Mouse (Mus musculus) cerebellum, postnatal 36 days (tissue): ENCODE measurements around the gene Selenow.

Experiments
- DNase-seq, 2 experiments: peaks; one replicate each; pipeline ENCODE4 v3.0.0; 2021 to 2022; ENCODE audit warnings: mixed read lengths in 2 of 2

Selenow gene

GRCm38 (mm10) chr7:15922220-15922773 lies at the start of gene Selenow:
Gene Selenow (minus strand): TSS chr7:15922402.
- peak; percentile 92 to 93 for DNase-seq

GRCm38 (mm10) chr7:15969674-15970073 lies 47.5 kb upstream of the Selenow start:
- no peak for DNase-seq

- DNase-seq = no peak
Observed at GRCm38 (mm10) chr7:15968322-15968721, 46.1 kb upstream of the Selenow start.

GRCm38 (mm10) chr7:15967312-15967711 lies 45.1 kb upstream of the Selenow start, which contains the start of gene Ehd2:
Gene Ehd2 (minus strand): TSS chr7:15967567.
- peak; percentile 70 to 77 for DNase-seq

- DNase-seq = no peak
Observed at GRCm38 (mm10) chr7:15966489-15966888, 44.3 kb upstream of the Selenow start.

- no peak for DNase-seq
Observed at GRCm38 (mm10) chr7:15963798-15964652, 41.8 kb upstream of the Selenow start.

- DNase-seq = peak in 1 of 2 experiments; percentile 24
Observed at GRCm38 (mm10) chr7:15962311-15963288, 40.4 kb upstream of the Selenow start.

GRCm38 (mm10) chr7:15961798-15962197 lies 39.6 kb upstream of the Selenow start:
- DNase-seq = no peak

GRCm38 (mm10) chr7:15961239-15961638 lies 39.0 kb upstream of the Selenow start:
- no peak for DNase-seq

GRCm38 (mm10) chr7:15960691-15961090 lies 38.5 kb upstream of the Selenow start:
- no peak for DNase-seq

GRCm38 (mm10) chr7:15956143-15956542 lies 33.9 kb upstream of the Selenow start:
- no peak for DNase-seq

- DNase-seq = no peak
Observed at GRCm38 (mm10) chr7:15955509-15955908, 33.3 kb upstream of the Selenow start.

GRCm38 (mm10) chr7:15954978-15955443 lies 32.8 kb upstream of the Selenow start:
- DNase-seq = no peak

- no peak for DNase-seq
Observed at GRCm38 (mm10) chr7:15954436-15954835, 32.2 kb upstream of the Selenow start.

GRCm38 (mm10) chr7:15953307-15954074 lies 31.3 kb upstream of the Selenow start:
- no peak for DNase-seq

GRCm38 (mm10) chr7:15952416-15952815 lies 30.2 kb upstream of the Selenow start:
- no peak for DNase-seq

GRCm38 (mm10) chr7:15950008-15950407 lies 27.8 kb upstream of the Selenow start:
- DNase-seq = no peak

- no peak for DNase-seq
Observed at GRCm38 (mm10) chr7:15949216-15949790, 27.1 kb upstream of the Selenow start.

GRCm38 (mm10) chr7:15948381-15948941 lies 26.3 kb upstream of the Selenow start:
- peak; percentile 87 to 88 for DNase-seq

- DNase-seq = no peak
Observed at GRCm38 (mm10) chr7:15947653-15948260, 25.6 kb upstream of the Selenow start.
